Mouse (Mus musculus) neural tube, embryonic 13.5 days (tissue): ENCODE measurements at regions not wholly inside any gene's neighbourhood (a gene's known extent, or its start where the extent isn't known, plus 50 kb on each side); places are given as distances from the start of the nearest gene placed in this dataset.

Source experiments
- ATAC-seq: fragments of 200-750 bp; cut with Nextera tagmentation; 2 replicates; pipeline ENCODE4 v1.8.0; 2017; ENCODE audit warnings: low read depth, mild to moderate bottlenecking, moderate TSS enrichment, moderate library complexity
- H3K27ac ChIP-seq: fragments of 300-500 bp; sonication (generic); replicated peaks from 2 replicates; pipeline ENCODE4 v1.5.1; 2015; ENCODE audit warnings: moderate library complexity, mild to moderate bottlenecking, inconsistent platforms
- H3K27me3 ChIP-seq: fragments of 300-500 bp; sonication (generic); 2 replicates; pipeline ENCODE4 v1.6.1; 2015; ENCODE audit warnings: mild to moderate bottlenecking, inconsistent platforms
- H3K36me3 ChIP-seq: fragments of 300-500 bp; sonication (generic); 2 replicates; pipeline ENCODE4 v1.6.1; 2015; ENCODE audit warnings: mild to moderate bottlenecking, inconsistent platforms
- H3K4me1 ChIP-seq: fragments of 300-500 bp; sonication (generic); replicated peaks from 2 replicates; pipeline ENCODE4 v1.6.1; 2015; ENCODE audit warnings: inconsistent platforms
- H3K4me2 ChIP-seq: fragments of 300-500 bp; sonication (generic); 2 replicates; pipeline ENCODE4 v1.6.1; 2015; ENCODE audit warnings: inconsistent platforms, mild to moderate bottlenecking, moderate library complexity
- H3K4me3 ChIP-seq: fragments of 300-500 bp; sonication (generic); 2 replicates; pipeline ENCODE4 v1.5.1; 2015; ENCODE audit warnings: mild to moderate bottlenecking, inconsistent platforms
- H3K9ac ChIP-seq: fragments of 300-500 bp; sonication (generic); 2 replicates; pipeline ENCODE4 v1.6.1; 2015; ENCODE audit warnings: moderate library complexity, mild to moderate bottlenecking, inconsistent platforms
- H3K9me3 ChIP-seq: fragments of 300-500 bp; sonication (generic); 2 replicates; pipeline ENCODE4 v1.6.1; 2016; ENCODE audit warnings: inconsistent platforms
- WGBS: fragments of 180-500 bp; shearing (Covaris S2); methylation state at CpG from one replicate; pipeline ENCODE4 v1.1.7; 2015; 5-methylcytosine and 5-hydroxymethylcytosine counted together

DNA sequence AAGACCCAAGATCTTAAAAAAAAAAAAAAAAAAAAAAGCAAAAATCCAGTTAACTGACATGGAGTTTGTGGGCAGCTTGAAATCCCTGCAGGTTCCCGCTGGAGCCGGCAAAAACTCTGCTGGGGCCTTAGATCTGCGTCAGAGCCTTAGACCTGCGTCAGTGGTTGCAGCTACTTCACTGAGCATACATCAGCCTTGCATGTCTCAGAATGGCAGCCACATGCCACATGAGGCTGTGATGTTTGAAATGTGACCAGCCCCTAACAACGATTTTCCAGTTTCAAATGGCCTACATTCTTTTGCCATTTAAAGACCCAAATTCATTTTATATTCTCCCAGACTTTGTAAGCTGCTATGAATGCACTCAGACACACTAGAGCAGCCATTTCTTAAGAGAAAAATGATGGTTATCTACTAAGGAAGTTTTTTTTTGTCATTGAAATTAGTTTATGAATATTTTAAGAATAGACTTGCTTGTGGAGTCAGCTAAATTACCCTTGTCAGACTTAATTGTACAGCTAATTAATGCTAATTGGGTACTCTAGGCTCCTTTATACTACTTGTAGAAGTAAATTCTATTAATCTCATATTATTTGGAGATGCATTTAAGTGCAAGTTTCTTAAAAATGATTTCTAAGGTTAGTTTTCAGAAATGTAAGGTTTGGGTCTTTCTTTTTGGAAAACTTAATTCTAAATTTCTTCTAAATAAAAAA, 70.8 kb downstream of the Toporsl start:
- H3K27ac ChIP-seq = no peak overlapping the region
- H3K9ac ChIP-seq = no peak overlapping the region
- H3K27me3 ChIP-seq = no peaks in the 10 kb centered on the region
- H3K9me3 ChIP-seq = no peaks in the 10 kb centered on the region
- 81% methylated on average over 5 of the region's 5 CpGs for WGBS
- no peaks in the 10 kb centered on the region for H3K36me3 ChIP-seq
- no peak for ATAC-seq
- H3K4me3 ChIP-seq = no peak overlapping the region
- no peaks in the 10 kb centered on the region for H3K4me1 ChIP-seq
- H3K4me2 ChIP-seq = no peak overlapping the region

GRCm38 (mm10) chr4:52709563-52709962, 104.8 kb upstream of the Olfr275 start:
- H3K4me2 ChIP-seq = no peak overlapping the region
- 63% methylated on average over 2 of the region's 2 CpGs for WGBS
- no peaks in the 10 kb centered on the region for H3K27me3 ChIP-seq
- no peaks in the 10 kb centered on the region for H3K9me3 ChIP-seq
- H3K27ac ChIP-seq = no peak overlapping the region
- ATAC-seq = no peak
- H3K4me1 ChIP-seq = no peaks in the 10 kb centered on the region
- H3K9ac ChIP-seq = no peak overlapping the region
- H3K36me3 ChIP-seq = no peaks in the 10 kb centered on the region
- H3K4me3 ChIP-seq = no peak overlapping the region

DNA sequence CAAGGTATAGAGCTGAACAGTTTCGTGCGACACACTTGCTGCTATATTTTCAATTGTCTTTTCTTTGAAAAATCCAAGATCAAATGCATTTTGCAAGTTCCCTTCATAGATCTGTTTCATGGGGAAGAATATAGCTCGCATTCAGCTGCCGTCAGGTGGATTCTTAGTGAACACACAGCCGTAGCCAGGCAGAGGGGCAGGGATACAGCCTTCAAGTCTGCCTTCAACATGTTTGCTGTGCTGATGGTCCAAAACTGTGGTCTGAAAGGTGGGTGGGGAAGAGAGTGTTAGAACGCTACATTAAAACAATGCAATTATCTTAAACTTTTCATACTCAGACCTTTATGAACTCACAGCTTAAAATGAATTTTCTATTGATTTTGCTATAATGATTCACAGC, 88.2 kb upstream of the Olfr275 start:
- ATAC-seq = peak; percentile 64; the same call in 1 of the 2 replicates
- Histone ChIP-seq H3K36me3 (no peaks in the 10 kb centered on the region), H3K27ac (0 out of 2 replicates have a peak overlapping the region, but pooled peaks have one; percentile 13), H3K4me3 (no peak overlapping the region), H3K4me1 (no peaks in the 10 kb centered on the region), H3K9me3 (no peaks in the 10 kb centered on the region), H3K9ac (no peak overlapping the region), H3K27me3 (no peaks in the 10 kb centered on the region), H3K4me2 (no peak overlapping the region)
- WGBS = 71% methylated on average over 6 of the region's 6 CpGs

GRCm38 (mm10) chr4:52726625-52727297, 87.6 kb upstream of the Olfr275 start:
- no peak overlapping the region for H3K27ac ChIP-seq
- peak; percentile 84 for ATAC-seq
- H3K27me3 ChIP-seq = no peaks in the 10 kb centered on the region
- no peak overlapping the region for H3K4me2 ChIP-seq
- no peaks in the 10 kb centered on the region for H3K36me3 ChIP-seq
- 24% methylated on average over 14 of the region's 14 CpGs for WGBS
- H3K9me3 ChIP-seq = no peaks in the 10 kb centered on the region
- no peak overlapping the region for H3K4me3 ChIP-seq
- H3K9ac ChIP-seq = no peak overlapping the region
- no peaks in the 10 kb centered on the region for H3K4me1 ChIP-seq

DNA sequence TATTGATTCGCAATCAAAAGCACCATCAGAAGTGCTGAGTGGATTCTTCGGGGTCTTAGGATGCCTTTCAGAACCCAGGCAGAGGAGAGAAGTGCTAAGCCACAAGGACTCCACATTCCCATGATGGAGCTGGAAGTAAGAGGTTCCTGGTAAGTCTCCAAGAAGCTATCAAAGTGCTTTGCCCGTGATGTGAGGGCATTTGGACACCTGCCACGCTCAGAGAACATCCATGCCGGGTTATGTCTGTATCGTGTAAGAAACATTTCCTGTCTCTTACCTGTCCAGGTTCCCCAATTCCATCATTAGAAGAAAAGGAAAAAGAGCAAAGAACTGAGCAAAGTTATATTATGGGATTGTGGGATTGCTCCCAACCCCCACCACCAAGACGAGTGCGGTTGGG, 81.3 kb upstream of the Olfr275 start:
- no peak overlapping the region for H3K4me2 ChIP-seq
- H3K4me3 ChIP-seq = no peak overlapping the region
- ATAC-seq = no peak
- no peak overlapping the region for H3K27ac ChIP-seq
- H3K9me3 ChIP-seq = no peaks in the 10 kb centered on the region
- H3K4me1 ChIP-seq = no peaks in the 10 kb centered on the region
- H3K9ac ChIP-seq = no peak overlapping the region
- no peaks in the 10 kb centered on the region for H3K27me3 ChIP-seq
- 88% methylated on average over 8 of the region's 8 CpGs for WGBS
- no peaks in the 10 kb centered on the region for H3K36me3 ChIP-seq

- H3K4me1 ChIP-seq = no peaks in the 10 kb centered on the region
- H3K4me3 ChIP-seq = no peak overlapping the region
- no peaks in the 10 kb centered on the region for H3K36me3 ChIP-seq
- no peaks in the 10 kb centered on the region for H3K27me3 ChIP-seq
- WGBS = 67% methylated on average over 9 of the region's 9 CpGs
- no peak overlapping the region for H3K4me2 ChIP-seq
- no peak overlapping the region for H3K9ac ChIP-seq
- H3K27ac ChIP-seq = no peak overlapping the region
- ATAC-seq = no peak
- H3K9me3 ChIP-seq = no peaks in the 10 kb centered on the region
Measured at GRCm38 (mm10) chr4:52739543-52740474, 74.6 kb upstream of the Olfr275 start.

DNA sequence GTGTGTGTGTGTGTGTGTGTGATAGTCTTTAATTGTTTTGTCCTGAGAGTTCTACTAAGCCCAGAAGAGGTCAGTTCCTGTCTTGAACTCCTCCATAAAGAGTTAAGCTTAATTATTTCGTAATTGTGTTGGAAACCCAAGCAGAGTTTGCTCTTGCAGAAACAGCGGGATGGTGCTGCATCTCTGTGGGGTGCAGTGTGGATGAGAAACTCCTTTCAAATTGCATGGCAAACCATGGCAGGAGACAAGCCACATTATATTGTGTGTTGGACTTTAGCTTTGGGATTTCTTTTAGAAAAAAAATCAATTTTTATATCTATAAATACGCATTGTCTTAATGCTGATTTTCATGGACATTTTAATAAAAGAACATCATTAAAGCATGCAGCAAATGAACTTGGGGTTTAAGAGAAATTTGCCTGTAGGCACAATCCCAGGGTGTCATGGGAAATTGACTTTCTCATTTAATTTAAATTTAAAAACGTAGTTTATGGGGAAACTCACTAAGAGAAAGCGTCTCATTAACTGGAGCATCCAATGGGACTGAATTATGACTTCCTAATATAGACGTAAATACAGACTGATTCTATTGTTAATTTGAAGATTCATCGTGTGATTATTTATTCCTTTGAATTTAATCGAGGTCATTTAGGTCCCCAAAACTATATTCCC, 61.4 kb upstream of the Olfr275 start:
- no peaks in the 10 kb centered on the region for H3K36me3 ChIP-seq
- 46% methylated on average over 8 of the region's 8 CpGs for WGBS

More for the DNA sequence above, 61.4 kb upstream of the Olfr275 start:
- Histone ChIP-seq H3K4me2 (no peak overlapping the region), H3K4me1 (no peaks in the 10 kb centered on the region), H3K27me3 (no peaks in the 10 kb centered on the region), H3K9me3 (no peaks in the 10 kb centered on the region), H3K9ac (no peak overlapping the region), H3K4me3 (no peak overlapping the region), H3K27ac (no peak overlapping the region)
- peak; percentile 65 for ATAC-seq
